Mouse (Mus musculus): ENCODE measurements around the gene Zbtb16.

Zbtb16 gene

DNA sequence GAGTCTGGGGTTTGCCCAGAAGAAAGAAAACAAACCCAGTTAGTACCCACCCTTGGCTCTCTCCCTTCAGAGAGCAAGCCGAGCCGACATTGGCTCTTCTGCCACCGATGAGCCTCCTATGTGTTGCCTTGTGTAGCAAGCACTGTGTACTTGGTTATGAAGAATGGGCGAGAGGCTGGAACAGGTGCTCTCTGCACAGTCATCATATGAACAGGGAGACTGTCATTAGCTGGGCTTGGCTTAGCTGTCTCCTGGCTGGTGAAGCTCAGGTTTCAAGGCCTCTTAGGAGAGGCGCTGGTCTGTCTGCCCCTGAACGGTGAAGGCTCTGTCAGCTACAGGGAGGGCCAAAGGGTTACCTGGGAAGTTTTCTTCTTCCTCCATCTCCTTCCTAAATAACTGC is 62.9 kb downstream of the Zbtb16 start:
- ATAC-seq (ENCODE audit: insufficient number of reproducible peaks, low FRiP score, low TSS enrichment): no peak

- ATAC-seq (ENCODE audit: insufficient number of reproducible peaks, low FRiP score, low TSS enrichment): no peak
Observed at GRCm38 (mm10) chr9:48771504-48771903, 64.5 kb downstream of the Zbtb16 start.

DNA sequence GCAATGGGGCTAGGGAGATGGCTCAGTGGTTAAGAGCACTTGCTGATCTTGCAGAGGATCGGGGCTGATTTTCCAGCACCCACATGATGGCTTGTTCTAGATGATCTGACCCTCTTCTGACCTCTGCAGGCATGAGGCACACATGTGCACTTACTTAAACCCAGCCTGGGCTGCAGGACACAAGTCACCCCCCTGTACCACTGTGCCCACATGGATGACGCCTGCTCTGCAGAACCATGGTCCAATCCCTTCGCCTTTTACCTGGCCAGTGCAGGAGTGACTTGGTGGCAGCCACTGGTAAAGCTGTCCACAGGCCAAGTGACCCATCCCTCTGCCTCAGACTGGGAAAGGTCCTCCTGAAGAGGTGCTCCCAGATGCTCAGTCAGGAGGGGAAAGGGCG is 67.1 kb downstream of the Zbtb16 start:
- no peak for ATAC-seq (ENCODE audit: insufficient number of reproducible peaks, low FRiP score, low TSS enrichment)

- ATAC-seq (ENCODE audit: insufficient number of reproducible peaks, low FRiP score, low TSS enrichment): no peak
Observed at GRCm38 (mm10) chr9:48767666-48768432, 68.2 kb downstream of the Zbtb16 start.

DNA sequence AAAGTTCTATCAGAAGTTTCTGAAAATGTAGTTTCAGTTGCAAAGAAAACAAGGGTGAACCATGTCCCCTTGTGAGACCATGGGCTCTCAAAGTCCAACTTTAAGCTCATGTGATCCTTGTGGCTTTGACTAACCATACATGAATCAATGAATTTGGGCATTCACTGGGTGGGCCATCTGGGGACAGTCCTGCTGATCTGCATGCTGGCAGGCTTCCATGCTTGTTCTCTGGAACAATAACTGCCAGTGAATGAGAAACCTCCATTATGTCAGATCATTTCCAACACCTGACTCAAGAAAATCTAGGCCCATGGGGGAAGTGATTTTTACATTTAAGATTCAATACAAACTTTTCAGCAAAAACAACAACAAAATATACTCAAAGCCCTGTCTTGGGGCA is 70.1 kb downstream of the Zbtb16 start:
- ATAC-seq (ENCODE audit: insufficient number of reproducible peaks, low FRiP score, low TSS enrichment): no peak

GRCm38 (mm10) chr9:48764311-48764710 is 71.7 kb downstream of the Zbtb16 start:
- no peak for ATAC-seq (ENCODE audit: insufficient number of reproducible peaks, low FRiP score, low TSS enrichment)

- no peak for ATAC-seq (ENCODE audit: insufficient number of reproducible peaks, low FRiP score, low TSS enrichment)
Observed at GRCm38 (mm10) chr9:48761732-48762637, 74.0 kb downstream of the Zbtb16 start.

DNA sequence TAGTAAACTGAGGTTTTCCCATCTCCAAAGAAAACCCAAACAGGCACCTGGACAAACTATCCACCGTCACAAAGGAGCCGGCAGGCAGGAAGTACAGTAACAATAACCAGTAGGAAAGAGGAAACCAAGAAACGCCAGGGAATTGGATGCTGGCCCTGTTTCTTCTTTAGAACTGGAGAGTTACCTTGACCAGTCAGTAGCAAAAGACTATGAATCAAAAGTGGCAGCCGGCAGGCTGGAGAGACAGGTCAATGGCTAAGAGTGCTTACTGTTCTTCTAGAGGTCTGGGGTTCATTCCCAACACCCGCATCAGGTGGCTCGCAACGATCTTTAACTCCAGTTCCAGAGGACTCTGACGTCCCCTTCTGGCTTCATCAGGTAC is 74.9 kb downstream of the Zbtb16 start:
- ATAC-seq (ENCODE audit: insufficient number of reproducible peaks, low FRiP score, low TSS enrichment): no peak

- ATAC-seq (ENCODE audit: insufficient number of reproducible peaks, low FRiP score, low TSS enrichment): peak; percentile 68; the same call in 1 of the 2 replicates
Observed at GRCm38 (mm10) chr9:48760449-48761174, 75.4 kb downstream of the Zbtb16 start.

DNA sequence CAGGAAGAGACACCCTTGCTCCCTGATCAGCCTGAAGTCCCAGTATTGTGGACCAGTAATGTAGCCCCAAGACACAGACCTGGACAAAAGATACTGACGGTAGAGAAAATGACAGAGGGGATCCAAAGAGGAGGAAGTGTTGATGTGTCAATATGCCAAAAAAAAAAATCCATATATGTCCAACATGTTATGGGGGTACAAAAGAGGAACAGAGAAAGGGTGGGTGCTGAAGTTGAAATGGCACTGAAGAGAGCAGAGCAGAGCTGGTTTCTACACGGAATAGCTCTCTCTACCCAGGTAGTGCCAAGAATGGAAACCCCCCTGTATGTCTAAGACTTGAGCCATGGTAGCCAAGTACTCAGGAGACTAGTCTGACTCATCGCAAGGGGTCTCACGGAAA is 76.9 kb downstream of the Zbtb16 start:
- no peak for ATAC-seq (ENCODE audit: insufficient number of reproducible peaks, low FRiP score, low TSS enrichment)

DNA sequence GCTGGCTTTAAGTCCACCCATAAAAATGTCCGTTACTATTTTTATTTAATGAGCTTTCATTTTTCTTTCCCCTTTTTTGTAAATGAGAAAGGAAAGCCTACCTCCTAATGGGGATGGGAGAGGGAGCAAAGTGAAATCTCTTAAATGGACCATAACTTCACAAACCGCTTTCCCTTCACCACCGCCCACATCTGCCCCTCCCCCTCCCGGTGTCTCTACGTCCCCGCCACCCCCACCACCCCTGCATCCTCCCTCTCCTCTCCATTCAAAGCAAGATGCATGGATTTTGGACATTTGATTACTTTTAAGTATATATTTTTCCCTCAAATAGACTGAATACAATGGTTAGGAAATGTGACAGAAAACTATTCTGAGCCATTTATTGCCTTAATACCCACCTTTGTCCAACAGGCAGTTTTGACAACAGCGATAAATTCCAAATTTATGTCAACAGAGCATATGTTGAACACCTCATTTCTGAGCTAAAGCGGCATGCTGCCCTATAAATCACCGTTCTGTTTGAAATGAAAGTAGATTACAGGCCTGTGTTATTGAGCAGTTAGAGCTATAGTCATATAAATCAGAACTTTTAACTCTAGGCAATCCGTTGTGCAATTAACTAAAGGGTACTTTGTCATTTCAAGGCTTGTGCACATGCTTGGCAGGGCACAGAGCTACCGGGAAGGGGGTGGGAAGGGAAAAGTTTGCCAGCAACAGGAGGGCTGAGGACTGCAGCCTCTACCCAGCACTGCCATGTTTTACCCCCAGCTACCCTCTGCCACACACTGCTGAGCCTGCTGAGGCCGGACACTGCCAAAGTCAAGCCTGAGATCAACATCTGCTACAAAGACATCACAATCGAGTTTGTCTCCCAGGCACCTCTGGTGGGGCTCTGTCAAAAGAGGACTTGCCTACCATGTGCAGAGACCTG is 78.1 kb downstream of the Zbtb16 start:
- ATAC-seq (ENCODE audit: insufficient number of reproducible peaks, low FRiP score, low TSS enrichment): no peak

- ATAC-seq (ENCODE audit: insufficient number of reproducible peaks, low FRiP score, low TSS enrichment): no peak
Observed at GRCm38 (mm10) chr9:48756261-48756812, 79.7 kb downstream of the Zbtb16 start.

DNA sequence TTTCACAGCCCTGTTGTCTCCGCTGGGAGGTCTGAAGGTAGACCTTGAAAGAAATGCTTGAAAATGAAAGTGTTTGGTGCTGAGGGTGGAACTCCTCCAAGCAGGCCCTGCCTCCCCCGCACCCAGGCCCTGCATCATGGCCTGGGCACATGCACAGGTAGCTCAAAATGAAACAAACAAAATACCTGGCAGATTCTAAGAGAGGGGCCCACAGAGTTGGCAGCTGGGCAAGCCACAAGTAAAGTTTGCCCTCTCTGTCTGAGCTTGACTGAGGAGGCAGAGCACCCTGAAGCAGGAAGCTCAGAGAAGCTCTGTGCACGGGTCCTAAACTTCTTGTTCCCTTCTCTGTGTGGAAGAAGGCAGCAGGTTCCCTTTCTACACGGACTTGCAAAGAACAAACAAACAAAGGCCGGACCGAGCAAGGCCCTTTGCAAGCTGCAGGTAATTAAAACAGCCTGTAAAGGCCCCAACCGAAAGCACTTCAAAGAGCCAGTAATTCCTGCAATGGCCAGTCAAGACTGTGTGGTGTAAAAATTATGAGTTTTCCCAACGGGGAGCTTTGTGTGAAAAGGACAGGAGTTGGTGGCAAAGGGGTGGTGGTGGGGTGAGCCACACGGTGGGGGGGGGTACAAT is 80.5 kb downstream of the Zbtb16 start:
- ATAC-seq (ENCODE audit: insufficient number of reproducible peaks, low FRiP score, low TSS enrichment): no peak

DNA sequence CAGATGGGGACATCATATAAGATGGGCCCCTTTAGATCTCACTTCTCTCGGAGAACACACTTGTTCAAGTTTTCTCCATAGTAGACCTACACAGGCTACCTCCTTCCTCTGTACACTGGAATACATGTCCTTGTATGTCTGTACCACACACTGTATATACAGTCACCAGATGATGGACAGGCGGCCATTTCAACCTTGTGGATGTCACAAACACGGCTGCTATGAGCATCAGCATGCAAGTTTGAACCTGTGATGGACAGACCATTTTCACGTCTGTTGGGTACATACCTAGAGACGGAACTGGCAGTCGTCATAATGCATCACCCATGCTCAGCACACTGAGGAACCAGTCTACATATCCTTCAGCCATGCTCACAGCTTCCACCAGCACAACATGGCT is 81.6 kb downstream of the Zbtb16 start:
- ATAC-seq (ENCODE audit: insufficient number of reproducible peaks, low FRiP score, low TSS enrichment): no peak

DNA sequence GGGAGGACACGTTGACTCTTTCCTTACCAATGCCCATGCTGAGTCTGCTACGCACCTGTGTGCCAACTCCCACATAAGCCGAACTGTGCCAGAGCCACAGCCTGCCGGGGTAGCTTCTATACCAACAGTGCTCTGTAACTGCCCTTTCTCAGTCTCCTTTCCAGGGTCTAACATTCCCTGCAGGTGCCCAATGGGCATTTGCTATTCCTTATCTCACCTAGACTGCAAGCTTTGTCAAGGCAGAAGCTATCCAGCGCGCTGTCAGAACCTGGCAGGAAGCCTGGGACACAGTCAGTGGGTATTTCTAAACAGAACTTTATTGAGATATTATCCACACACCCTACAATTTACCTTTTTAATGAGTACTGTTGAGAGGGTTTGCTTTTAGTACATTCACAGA is 82.1 kb downstream of the Zbtb16 start:
- ATAC-seq (ENCODE audit: insufficient number of reproducible peaks, low FRiP score, low TSS enrichment): no peak; the same call in 1 of the 2 replicates

DNA sequence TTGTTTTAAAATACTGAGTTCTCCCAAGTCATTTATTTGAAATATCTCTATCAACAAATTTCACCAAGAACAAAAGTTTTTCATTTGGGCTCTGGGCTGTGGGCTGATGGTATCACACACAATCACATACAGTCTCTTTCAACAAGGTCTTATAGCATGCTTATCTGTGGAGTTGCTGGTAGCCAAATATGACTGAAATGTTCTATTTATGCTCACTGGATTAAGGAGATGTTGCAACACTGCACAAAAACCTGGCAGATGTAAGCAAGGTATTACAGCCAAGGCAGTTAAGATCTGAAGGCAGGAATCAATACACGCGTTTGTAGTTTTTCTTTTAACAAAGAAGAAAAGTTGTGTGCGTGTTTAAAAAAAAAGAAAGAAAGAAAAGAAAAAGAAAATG is 84.1 kb downstream of the Zbtb16 start:
- no peak for ATAC-seq (ENCODE audit: insufficient number of reproducible peaks, low FRiP score, low TSS enrichment)

GRCm38 (mm10) chr9:48749666-48750065 is 86.4 kb downstream of the Zbtb16 start:
- no peak for ATAC-seq (ENCODE audit: insufficient number of reproducible peaks, low FRiP score, low TSS enrichment)

DNA sequence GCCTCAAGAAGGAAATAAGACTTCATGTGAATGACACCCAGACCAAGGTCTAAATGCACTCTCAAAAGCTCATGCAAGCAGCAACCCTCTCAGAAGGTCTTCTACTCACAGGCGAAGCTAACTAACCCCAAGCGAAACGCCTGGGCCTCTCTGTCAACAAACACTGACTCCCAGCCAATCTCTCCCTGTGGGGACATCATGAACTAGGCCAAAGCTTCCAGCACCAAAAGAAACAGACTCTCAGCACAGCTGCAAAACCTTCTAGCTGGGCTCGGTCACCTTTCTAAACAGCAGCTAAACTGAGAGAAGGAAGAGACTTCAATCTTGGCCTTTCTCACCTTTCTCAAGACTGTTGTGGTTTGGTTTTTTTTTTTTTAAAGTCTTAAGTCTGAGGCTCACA is 86.9 kb downstream of the Zbtb16 start:
- no peak for ATAC-seq (ENCODE audit: insufficient number of reproducible peaks, low FRiP score, low TSS enrichment)

DNA sequence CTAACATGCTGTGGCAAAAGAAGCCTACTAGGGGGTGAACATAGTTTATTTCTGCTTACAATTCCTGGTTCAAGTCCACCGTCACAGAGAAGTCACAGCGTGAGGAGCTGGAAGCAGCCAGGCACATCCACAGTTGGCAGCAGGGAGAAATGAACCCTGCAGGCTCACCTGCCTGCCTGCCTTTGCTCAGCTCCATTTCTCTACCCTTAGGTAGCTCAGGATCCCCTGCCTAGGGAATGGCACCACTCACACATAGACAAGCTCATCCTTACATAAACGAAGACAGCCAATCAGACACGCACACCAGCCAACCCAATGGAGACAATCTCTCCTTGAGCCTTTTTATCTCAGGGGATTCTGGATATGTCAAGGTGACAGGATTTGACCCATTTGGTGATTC is 87.3 kb downstream of the Zbtb16 start:
- ATAC-seq (ENCODE audit: insufficient number of reproducible peaks, low FRiP score, low TSS enrichment): no peak
